Mouse (Mus musculus): ENCODE data around the gene Epb41l2.

Gene Epb41l2

GRCm38 (mm10) chr10:25359208-25359958 is at the start of gene Epb41l2:
Gene Epb41l2 (plus strand): TSS chr10:25359798.
- peak; percentile 88 to 93 for DNase-seq (ENCODE audit: low spot score in 2 of 2)

GRCm38 (mm10) chr10:25309996-25310395 is 49.6 kb upstream of the Epb41l2 start:
- DNase-seq (ENCODE audit: low spot score in 2 of 2) = no peak

- no peak for DNase-seq (ENCODE audit: low spot score in 2 of 2)
Observed at GRCm38 (mm10) chr10:25310736-25311135, 48.9 kb upstream of the Epb41l2 start.

- peak in 1 of 2 experiments; percentile 41 for DNase-seq (ENCODE audit: low spot score in 2 of 2)
Observed at GRCm38 (mm10) chr10:25311554-25312212, 47.9 kb upstream of the Epb41l2 start.

- DNase-seq (ENCODE audit: low spot score in 2 of 2) = no peak
Observed at GRCm38 (mm10) chr10:25313856-25314584, 45.6 kb upstream of the Epb41l2 start.

GRCm38 (mm10) chr10:25317665-25318064 is 41.9 kb upstream of the Epb41l2 start:
- no peak for DNase-seq (ENCODE audit: low spot score in 2 of 2)

- no peak for DNase-seq (ENCODE audit: low spot score in 2 of 2)
Observed at GRCm38 (mm10) chr10:25318405-25318804, 41.2 kb upstream of the Epb41l2 start.

GRCm38 (mm10) chr10:25319531-25319930 is 40.1 kb upstream of the Epb41l2 start:
- DNase-seq (ENCODE audit: low spot score in 2 of 2) = no peak

- DNase-seq (ENCODE audit: low spot score in 2 of 2) = no peak
Observed at GRCm38 (mm10) chr10:25321198-25321597, 38.4 kb upstream of the Epb41l2 start.

- DNase-seq (ENCODE audit: low spot score in 2 of 2) = no peak
Observed at GRCm38 (mm10) chr10:25325690-25326089, 33.9 kb upstream of the Epb41l2 start.

GRCm38 (mm10) chr10:25327511-25327910 is 32.1 kb upstream of the Epb41l2 start:
- DNase-seq (ENCODE audit: low spot score in 2 of 2) = no peak

GRCm38 (mm10) chr10:25330094-25330493 is 29.5 kb upstream of the Epb41l2 start:
- DNase-seq (ENCODE audit: low spot score in 2 of 2) = no peak

GRCm38 (mm10) chr10:25331321-25332049 is 28.1 kb upstream of the Epb41l2 start:
- no peak for DNase-seq (ENCODE audit: low spot score in 2 of 2)

- no peak for DNase-seq (ENCODE audit: low spot score in 2 of 2)
Observed at GRCm38 (mm10) chr10:25333390-25334079, 26.1 kb upstream of the Epb41l2 start.

- DNase-seq (ENCODE audit: low spot score in 2 of 2) = no peak
Observed at GRCm38 (mm10) chr10:25340675-25341074, 18.9 kb upstream of the Epb41l2 start.

- DNase-seq (ENCODE audit: low spot score in 2 of 2) = no peak
Observed at GRCm38 (mm10) chr10:25342801-25343200, 16.8 kb upstream of the Epb41l2 start.

- DNase-seq (ENCODE audit: low spot score in 2 of 2) = no peak
Observed at GRCm38 (mm10) chr10:25353941-25354340, 5.7 kb upstream of the Epb41l2 start.

- no peak for DNase-seq (ENCODE audit: low spot score in 2 of 2)
Observed at GRCm38 (mm10) chr10:25354390-25354789, 5.2 kb upstream of the Epb41l2 start.

- peak; percentile 26 to 38 for DNase-seq (ENCODE audit: low spot score in 2 of 2)
Observed at GRCm38 (mm10) chr10:25359959-25360811, 587 bp downstream of the Epb41l2 start.

- no peak for DNase-seq (ENCODE audit: low spot score in 2 of 2)
Observed at GRCm38 (mm10) chr10:25362235-25362634, 2.6 kb downstream of the Epb41l2 start.

Data from spleen, postnatal 10 days (tissue).